Mouse (Mus musculus): ENCODE measurements around the gene Plcl1.

Gene Plcl1

GRCm38 (mm10) chr1:55748516-55748915 is 342.8 kb downstream of the Plcl1 start:
- in situ Hi-C loops (cut with MboI; ENCODE audit: unreplicated experiment in 2 of 2), result loop anchor here (25.0 kb wide), 1 partner anchor 686 kb away; the partner anchor contains the start of gene Coq10b (in 2 of the 2)

DNA sequence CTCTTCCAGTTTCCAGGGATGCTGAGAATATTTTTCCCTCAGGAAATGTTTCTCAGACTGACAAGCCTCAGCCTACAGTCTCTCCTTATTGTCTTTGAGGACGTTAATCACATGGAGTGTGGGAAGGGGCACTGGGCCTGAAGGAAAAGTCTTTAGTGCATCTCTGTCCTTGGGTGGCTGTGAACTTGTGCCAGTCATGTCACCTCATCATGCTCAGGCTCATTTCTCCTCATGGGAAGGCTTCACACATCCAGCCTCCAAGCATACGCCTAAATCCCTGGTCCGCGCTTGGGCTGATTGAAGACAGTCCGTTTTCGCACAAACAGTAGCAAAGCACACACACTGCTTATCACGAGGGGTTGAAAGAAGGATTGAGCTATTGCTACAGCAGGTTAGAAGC is 344.0 kb downstream of the Plcl1 start:
- in situ Hi-C loops (cut with MboI; ENCODE audit: unreplicated experiment in 2 of 2), result loop anchor here (10.0 to 25.0 kb wide), 2 partner anchors 125 to 687 kb away; partner anchors contain the start of gene Coq10b (in 2 of the 2)

GRCm38 (mm10) chr1:55755742-55756141 is 350.0 kb downstream of the Plcl1 start:
- in situ Hi-C loops (cut with MboI; ENCODE audit: unreplicated experiment in 2 of 2), result loop anchor here in 1 of 2 experiments (5.0 to 10.0 kb wide), 2 partner anchors 119 to 353 kb away; no protein-coding TSS in a partner anchor

DNA sequence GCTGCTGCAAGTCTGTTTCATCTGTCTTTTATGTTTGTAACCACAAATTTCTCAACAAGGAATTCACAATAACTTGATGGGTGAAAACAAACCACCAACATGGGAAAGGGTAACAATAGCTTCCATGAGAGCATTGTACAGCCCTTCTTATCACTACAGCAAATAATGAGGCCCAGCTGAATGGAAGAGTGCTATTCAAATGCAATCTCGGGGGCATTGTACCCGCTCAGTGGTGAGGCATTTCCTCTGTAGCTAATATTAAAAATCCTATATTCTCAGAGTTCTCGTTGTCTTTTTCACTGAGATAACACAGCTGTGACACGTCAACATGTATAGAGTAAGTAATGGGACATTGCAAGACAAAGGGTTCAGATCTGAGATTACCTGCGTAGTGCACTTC is 356.6 kb downstream of the Plcl1 start:
- in situ Hi-C loops (cut with MboI; ENCODE audit: unreplicated experiment in 2 of 2), result no loop called here

- in situ Hi-C loops (cut with MboI; ENCODE audit: unreplicated experiment in 2 of 2), result no loop called here
Observed at GRCm38 (mm10) chr1:55763171-55763570, 357.4 kb downstream of the Plcl1 start.

GRCm38 (mm10) chr1:55766743-55767142 is 361.0 kb downstream of the Plcl1 start:
- in situ Hi-C loops (cut with MboI; ENCODE audit: unreplicated experiment in 2 of 2), result no loop called here

DNA sequence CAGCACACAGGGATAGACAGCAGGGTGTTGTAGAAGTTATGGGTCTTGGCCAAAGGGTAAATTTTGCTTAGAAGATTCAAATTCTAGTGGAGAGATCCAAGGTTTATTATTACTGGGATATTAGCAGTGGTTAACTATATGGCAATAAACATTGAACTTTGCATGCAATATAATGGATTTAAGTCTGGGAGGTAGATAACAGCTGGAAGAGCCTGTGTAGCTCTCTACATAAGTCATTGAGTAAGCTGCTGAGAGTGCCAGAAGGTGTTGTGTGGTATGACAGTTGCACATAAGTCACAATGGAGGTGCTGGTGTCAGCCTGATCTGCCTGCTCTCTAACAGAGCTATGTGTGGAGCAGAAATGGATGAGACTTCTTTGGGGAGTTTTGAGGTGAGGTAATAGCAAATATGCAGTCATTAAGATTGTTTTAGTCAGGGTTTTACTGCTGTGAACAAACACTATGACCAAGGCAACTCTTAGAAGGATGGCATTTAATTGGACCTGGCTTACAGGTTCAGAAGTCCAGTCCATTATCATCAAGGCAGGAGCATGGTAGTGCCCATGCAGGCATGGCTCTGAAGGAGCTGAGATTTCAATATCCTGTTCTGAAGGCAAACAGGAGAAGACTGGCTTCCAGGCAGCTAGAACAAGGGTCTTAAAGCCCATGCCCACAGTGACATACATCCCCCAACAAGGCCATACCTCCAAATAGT is 364.5 kb downstream of the Plcl1 start:
- in situ Hi-C loops (cut with MboI; ENCODE audit: unreplicated experiment in 2 of 2), result no loop called here

- in situ Hi-C loops (cut with MboI; ENCODE audit: unreplicated experiment in 2 of 2), result no loop called here
Observed at GRCm38 (mm10) chr1:55792817-55793216, 387.1 kb downstream of the Plcl1 start.

Data from v-Abl transformed pro-B cells (cell line).